Mouse (Mus musculus) intestine, embryonic 14.5 days (tissue): ENCODE measurements around the gene Vmn1r61. TPM values are rescaled to one million over a fixed set of nuclear protein-coding genes. Genes with fewer than 3 reads are reported as not detected.

Experiments used
- ATAC-seq: fragments of 200-750 bp; cut with Nextera tagmentation; replicated peaks from 2 replicates; pipeline ENCODE4 v1.8.0; 2017; ENCODE audit warnings: low read depth, moderate number of reproducible peaks, moderate TSS enrichment, moderate library complexity; ENCODE audit not compliant: low FRiP score, low TSS enrichment
- DNase-seq: peaks from one replicate; pipeline ENCODE4 v3.0.0-alpha.2; 2018; ENCODE audit warnings: low spot score
- H3K27ac ChIP-seq: fragments of 300-500 bp; sonication (generic); 2 replicates; pipeline ENCODE4 v1.5.1; 2014; ENCODE audit warnings: low read depth, mild to moderate bottlenecking, control low read depth
- H3K27me3 ChIP-seq: fragments of 300-500 bp; sonication (generic); replicated peaks from 2 replicates; pipeline ENCODE4 v1.6.1; 2014; ENCODE audit warnings: low read length, control low read depth; ENCODE audit not compliant: control insufficient read depth, insufficient read depth
- H3K36me3 ChIP-seq: fragments of 300-500 bp; sonication (generic); 2 replicates; pipeline ENCODE4 v1.6.1; 2014; ENCODE audit warnings: low read length, control low read depth; ENCODE audit not compliant: control insufficient read depth, insufficient read depth
- H3K4me1 ChIP-seq: fragments of 300-500 bp; sonication (generic); replicated peaks from 2 replicates; pipeline ENCODE4 v1.6.1; 2014; ENCODE audit warnings: low read length, control low read depth, mixed read lengths; ENCODE audit not compliant: control insufficient read depth, insufficient read depth
- H3K4me2 ChIP-seq: fragments of 300-500 bp; sonication (generic); 2 replicates; pipeline ENCODE4 v1.6.1; 2014; ENCODE audit warnings: low read length
- H3K4me3 ChIP-seq: fragments of 300-500 bp; sonication (generic); 2 replicates; pipeline ENCODE4 v1.5.1; 2014; ENCODE audit warnings: low read depth, low read length, control low read depth, mixed read lengths
- H3K9ac ChIP-seq: fragments of 300-500 bp; sonication (generic); 2 replicates; pipeline ENCODE4 v1.6.1; 2014; ENCODE audit warnings: mild to moderate bottlenecking, low read length
- H3K9me3 ChIP-seq: fragments of 300-500 bp; sonication (generic); 2 replicates; pipeline ENCODE4 v1.6.1; 2016; ENCODE audit warnings: low read length, control low read depth; ENCODE audit not compliant: control insufficient read depth
- polyA plus RNA-seq: library from polyadenylated mRNA; unstranded; fragments of >200 nt; fragmentation: Nextera tagmentation; extraction: Ambion mirVana; gene quantifications from 2 replicates; pipeline ENCODE4 v1.2.1, GENCODE M21; 2014

Gene Vmn1r61
- not detected in 2 replicates for polyA plus RNA-seq

- H3K4me1 ChIP-seq: no peaks in the 10 kb centered on the region
- no peaks in the 10 kb centered on the region for H3K27me3 ChIP-seq
- H3K27ac ChIP-seq: no peak within 1 kb of the TSS
- H3K4me2 ChIP-seq: no peak within 1 kb of the TSS
- no peaks in the 10 kb centered on the region for H3K9me3 ChIP-seq
- ATAC-seq (no peak), DNase-seq (no peak)
- no peaks in the 10 kb centered on the region for H3K36me3 ChIP-seq
- H3K9ac ChIP-seq: no peak within 1 kb of the TSS
- H3K4me3 ChIP-seq: no peak within 1 kb of the TSS
Observed at GRCm38 (mm10) chr7:5613195-5613594, at the start of gene Vmn1r61. TSS of gene Vmn1r61 (minus strand) at chr7:5613295.

Other genes with a start within 250 kb of the Vmn1r61 start
- not detected in 2 replicates for gene Vmn1r58, start 199.9 kb downstream of the Vmn1r61 start, polyA plus RNA-seq
- not detected in 2 replicates for gene Vmn1r59, start 156.5 kb downstream of the Vmn1r61 start, polyA plus RNA-seq
- gene Vmn2r28, start 119.3 kb downstream of the Vmn1r61 start, polyA plus RNA-seq: not detected in 2 replicates
- gene Vmn1r60, start 66.0 kb downstream of the Vmn1r61 start, polyA plus RNA-seq: not detected in 2 replicates
- gene Vmn1r62, start 60.3 kb upstream of the Vmn1r61 start, polyA plus RNA-seq: not detected in 2 replicates
- not detected in 2 replicates for gene Vmn1r63, start 192.2 kb upstream of the Vmn1r61 start, polyA plus RNA-seq